Mouse (Mus musculus) hindbrain, embryonic 11.5 days (tissue): ENCODE data around the gene Cxcl17. TPM values are rescaled to one million over a fixed set of nuclear protein-coding genes. Genes with fewer than 3 reads are reported as not detected.
"Not testable (repeated sequence)": the region's sequence is repeated elsewhere in the genome, so short reads cannot be mapped to it uniquely, and the experiment has no call there.

ENCODE experiments used
- ATAC-seq: fragments of 200-750 bp; cut with Nextera tagmentation; 2 replicates; pipeline ENCODE4 v1.8.0; 2017; ENCODE audit warnings: mild to moderate bottlenecking, moderate TSS enrichment, moderate library complexity; ENCODE audit not compliant: low FRiP score
- DNase-seq: peaks from one replicate; pipeline ENCODE4 v3.0.0-alpha.2; 2015; ENCODE audit warnings: low spot score
- H3K27ac ChIP-seq: fragments of 300-500 bp; sonication (generic); 2 replicates; pipeline ENCODE4 v1.5.1; 2014; ENCODE audit warnings: mild to moderate bottlenecking, low read depth, low read length
- H3K27me3 ChIP-seq: fragments of 300-500 bp; sonication (generic); 2 replicates; pipeline ENCODE4 v1.6.1; 2014; ENCODE audit warnings: mild to moderate bottlenecking, low read length, moderate library complexity, mixed read lengths; ENCODE audit not compliant: control insufficient read depth, insufficient read depth
- H3K36me3 ChIP-seq: fragments of 300-500 bp; sonication (generic); 2 replicates; pipeline ENCODE4 v1.6.1; 2014; ENCODE audit warnings: mild to moderate bottlenecking, low read length, moderate library complexity, mixed read lengths; ENCODE audit not compliant: control insufficient read depth, insufficient read depth
- H3K4me1 ChIP-seq: fragments of 300-500 bp; sonication (generic); replicated peaks from 2 replicates; pipeline ENCODE4 v1.6.1; 2014; ENCODE audit warnings: low read length, mixed read lengths; ENCODE audit not compliant: control insufficient read depth, insufficient read depth
- H3K4me2 ChIP-seq: fragments of 300-500 bp; sonication (generic); replicated peaks from 2 replicates; pipeline ENCODE4 v1.6.1; 2014; ENCODE audit warnings: mild to moderate bottlenecking, low read depth, low read length
- H3K4me3 ChIP-seq: fragments of 300-500 bp; sonication (generic); 2 replicates; pipeline ENCODE4 v1.5.1; 2014; ENCODE audit warnings: low read depth, low read length
- H3K9ac ChIP-seq: fragments of 300-500 bp; sonication (generic); 2 replicates; pipeline ENCODE4 v1.6.1; 2014; ENCODE audit warnings: low read depth, low read length
- H3K9me3 ChIP-seq: fragments of 300-500 bp; sonication (generic); 2 replicates; pipeline ENCODE4 v1.6.1; 2016; ENCODE audit warnings: low read length; ENCODE audit not compliant: control insufficient read depth
- WGBS: fragments of 180-500 bp; shearing (Covaris S2); extraction: QIAGEN DNeasy Blood & Tissue Kit; methylation state at CpG from one replicate; pipeline ENCODE4 v1.1.7; 2014; 5-methylcytosine and 5-hydroxymethylcytosine counted together
- polyA plus RNA-seq: library from polyadenylated mRNA; unstranded; fragments of >200 nt; fragmentation: Nextera tagmentation; extraction: Ambion mirVana; gene quantifications from 2 replicates; pipeline ENCODE4 v1.2.1, GENCODE M21; 2014

Gene Cxcl17
- 0.28 TPM in 1 of 2 replicates, not detected in the other for polyA plus RNA-seq

DNA sequence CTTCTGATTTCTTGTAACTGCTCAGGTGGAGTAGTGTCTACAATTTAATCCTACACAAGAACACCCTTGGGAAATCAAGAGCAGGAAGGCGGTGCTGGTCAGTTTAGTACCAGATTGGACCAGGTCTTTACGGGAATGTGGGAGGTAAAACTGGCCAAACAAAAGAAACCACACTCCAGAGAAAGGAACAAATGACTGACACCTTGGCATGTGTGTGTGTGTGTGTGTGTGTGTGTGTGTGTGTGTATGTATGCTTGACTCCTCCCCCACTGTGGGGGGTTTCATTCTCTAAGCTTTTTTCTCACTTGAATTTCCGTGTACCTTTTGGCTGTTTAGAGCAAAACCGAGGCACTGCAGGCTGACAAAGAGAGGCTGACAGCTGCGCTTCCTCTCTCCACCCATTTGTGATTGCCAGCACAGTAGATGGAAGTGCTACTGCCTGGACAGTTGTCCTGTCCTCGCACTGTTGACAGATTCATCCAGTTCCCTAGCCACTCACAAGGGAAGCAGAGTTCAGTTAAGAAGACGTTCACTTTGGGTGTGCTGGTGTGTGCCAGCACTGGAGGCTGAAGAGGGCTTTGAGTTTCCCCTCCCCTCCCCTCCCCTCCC is at the start of gene Cxcl17:
TSS of gene Cxcl17 (minus strand) at position 54 of the 609 bp plus-strand sequence.
- 42% methylated on average over 7 of the region's 7 CpGs for WGBS
- H3K4me3 ChIP-seq = no peak within 1 kb of the TSS
- ATAC-seq = no peak

DNA sequence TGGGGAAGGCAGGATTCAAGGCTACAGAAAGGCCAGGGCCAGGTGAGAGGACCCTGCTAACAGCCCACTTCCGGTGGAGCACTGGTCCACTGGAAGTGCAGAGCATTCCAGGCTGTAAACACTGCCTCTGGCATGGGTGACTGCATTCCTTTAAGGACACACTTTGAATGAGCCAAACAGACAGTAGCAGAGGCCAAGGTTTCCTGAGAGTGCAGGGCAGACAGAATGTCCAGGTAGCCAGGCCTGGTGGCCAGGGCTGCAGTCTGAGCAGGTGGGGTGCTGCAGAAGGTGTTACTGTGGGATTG is 49.3 kb upstream of the Cxcl17 start:
- H3K4me2 ChIP-seq, ATAC-seq, DNase-seq, H3K27me3 ChIP-seq, H3K4me1 ChIP-seq, H3K9ac ChIP-seq, H3K9me3 ChIP-seq, H3K4me3 ChIP-seq, H3K27ac ChIP-seq, H3K36me3 ChIP-seq: not testable (repeated sequence)
- no CpG with 5 or more reads among the region's 1 CpGs for WGBS

More for the DNA sequence above, at the start of gene Cxcl17:
- Histone ChIP-seq H3K4me2 (no peak within 1 kb of the TSS), H3K4me1 (no peaks in the 10 kb centered on the region), H3K27ac (no peak within 1 kb of the TSS), H3K36me3 (no peaks in the 10 kb centered on the region), H3K27me3 (no peaks in the 10 kb centered on the region), H3K9me3 (no peaks in the 10 kb centered on the region), H3K9ac (no peak within 1 kb of the TSS)
- DNase-seq = no peak

DNA sequence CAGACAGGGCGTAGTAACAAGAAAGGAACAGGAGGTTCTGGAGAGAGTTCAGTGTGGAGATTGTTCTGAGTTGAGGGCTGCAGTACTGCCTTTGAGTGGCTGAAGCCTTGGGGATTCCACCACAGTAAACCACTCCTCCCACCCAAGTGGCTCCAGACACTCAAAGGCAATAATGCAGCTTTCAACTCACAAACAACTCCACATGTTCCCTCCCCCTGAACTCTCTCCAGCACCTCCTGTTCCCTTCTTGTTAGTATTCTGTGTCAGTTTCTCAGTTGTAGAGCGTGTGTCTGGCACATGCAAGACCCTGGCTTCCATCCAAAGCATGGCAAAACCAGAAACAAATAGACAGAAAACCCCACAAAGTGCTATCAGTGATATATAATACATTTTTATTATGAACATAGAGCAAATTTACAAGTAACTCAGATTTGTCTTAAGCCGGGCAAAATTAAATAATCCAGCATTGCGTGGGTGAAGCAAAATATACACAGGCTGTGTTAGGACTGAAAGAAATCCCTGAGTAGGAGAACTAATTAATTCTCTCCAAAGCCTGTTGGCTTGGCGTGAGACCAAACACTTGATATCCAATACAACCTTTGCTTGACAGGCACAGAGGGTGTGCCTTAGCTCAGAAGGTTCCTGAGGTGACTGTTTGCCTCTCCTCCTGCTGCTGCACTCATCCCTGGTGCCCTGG is 48.8 kb upstream of the Cxcl17 start:
- 76% methylated on average over 4 of the region's 5 CpGs for WGBS
- not testable (repeated sequence) for H3K9ac ChIP-seq, ATAC-seq

DNA sequence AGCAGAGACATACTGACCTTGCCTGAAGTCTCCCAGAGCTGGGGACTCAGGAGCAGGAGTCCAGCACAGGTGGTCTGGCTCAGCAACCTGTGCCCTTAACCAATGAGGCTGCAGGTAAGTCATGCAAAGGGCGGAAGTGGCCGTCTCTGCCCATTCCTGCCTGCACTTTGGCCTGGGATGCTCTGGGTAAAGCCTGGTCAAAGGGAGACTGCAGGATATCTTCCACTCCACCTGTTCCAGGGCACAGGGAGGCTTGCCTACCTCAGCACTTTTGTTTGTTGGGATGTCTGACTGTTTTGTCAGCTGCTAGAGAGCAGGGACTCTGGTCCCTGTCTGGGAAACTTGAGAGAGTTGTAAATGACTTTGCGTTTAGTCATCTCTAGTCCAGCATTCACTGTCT is 39.4 kb upstream of the Cxcl17 start:
- H3K4me1 ChIP-seq = no peaks in the 10 kb centered on the region
- WGBS = 89% methylated on average over 3 of the region's 3 CpGs
- ATAC-seq (no peak), DNase-seq (no peak)
- no peak overlapping the region for H3K4me3 ChIP-seq
- no peaks in the 10 kb centered on the region for H3K27me3 ChIP-seq
- H3K27ac ChIP-seq = no peak overlapping the region
- H3K9me3 ChIP-seq = no peaks in the 10 kb centered on the region
- no peak overlapping the region for H3K9ac ChIP-seq
- no peak overlapping the region for H3K4me2 ChIP-seq
- H3K36me3 ChIP-seq = no peaks in the 10 kb centered on the region

More for the DNA sequence above, 48.8 kb upstream of the Cxcl17 start:
- not testable (repeated sequence) for H3K4me1 ChIP-seq, H3K27ac ChIP-seq, H3K27me3 ChIP-seq, H3K36me3 ChIP-seq, H3K9me3 ChIP-seq, H3K4me3 ChIP-seq, DNase-seq, H3K4me2 ChIP-seq

DNA sequence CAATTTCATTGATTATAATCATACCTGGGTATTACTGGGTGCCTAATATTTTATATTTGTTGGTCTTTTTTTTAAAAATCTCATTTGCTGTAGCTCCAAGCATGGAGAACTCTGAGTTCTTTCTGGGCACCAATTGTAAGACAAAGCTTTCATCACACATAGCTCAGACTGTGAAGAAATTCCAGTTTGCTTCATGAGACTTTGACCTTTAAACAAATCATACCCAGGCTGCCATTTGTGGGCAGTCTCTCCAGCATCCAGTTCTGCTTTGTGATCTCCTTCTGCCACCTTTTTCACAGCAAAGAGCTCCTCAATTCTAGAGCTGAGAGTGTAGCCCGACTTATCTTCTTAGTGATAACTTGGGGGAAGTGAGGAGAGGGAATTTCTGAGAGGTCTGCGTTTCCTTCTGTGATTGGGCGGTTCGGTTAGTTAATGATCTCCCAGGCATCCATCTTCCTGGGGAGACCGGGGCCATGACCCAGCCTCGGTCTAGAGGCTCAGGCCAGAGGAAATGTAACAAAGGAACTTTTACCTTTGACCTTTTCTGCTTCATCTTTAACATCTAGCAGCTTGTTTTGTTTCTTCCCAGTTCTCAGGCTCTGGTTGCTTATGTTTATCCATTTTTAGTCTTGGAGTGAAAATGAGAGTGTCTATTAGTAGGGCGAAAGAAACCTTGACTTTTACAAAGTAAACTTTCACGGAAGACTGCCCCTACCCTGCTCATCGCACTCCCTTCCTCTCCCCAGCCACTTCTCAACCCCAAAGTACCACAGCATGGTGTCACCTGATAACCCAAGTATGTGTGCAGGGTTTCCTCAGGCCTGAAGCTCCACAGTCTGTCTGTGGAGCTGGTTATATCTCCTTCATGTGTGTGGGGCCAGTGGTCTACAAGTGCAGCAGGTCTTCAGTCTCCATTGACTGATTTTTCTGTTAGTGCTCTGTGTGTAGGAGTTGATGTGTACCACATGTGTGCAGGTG is 37.5 kb upstream of the Cxcl17 start:
- Histone ChIP-seq H3K9ac (no peak overlapping the region), H3K4me1 (no peaks in the 10 kb centered on the region), H3K9me3 (no peaks in the 10 kb centered on the region), H3K27ac (no peak overlapping the region), H3K4me3 (no peak overlapping the region), H3K27me3 (no peaks in the 10 kb centered on the region), H3K36me3 (no peaks in the 10 kb centered on the region), H3K4me2 (no peak overlapping the region)
- DNase-seq (no peak), ATAC-seq (no peak)
- 47% methylated on average over 9 of the region's 9 CpGs for WGBS

DNA sequence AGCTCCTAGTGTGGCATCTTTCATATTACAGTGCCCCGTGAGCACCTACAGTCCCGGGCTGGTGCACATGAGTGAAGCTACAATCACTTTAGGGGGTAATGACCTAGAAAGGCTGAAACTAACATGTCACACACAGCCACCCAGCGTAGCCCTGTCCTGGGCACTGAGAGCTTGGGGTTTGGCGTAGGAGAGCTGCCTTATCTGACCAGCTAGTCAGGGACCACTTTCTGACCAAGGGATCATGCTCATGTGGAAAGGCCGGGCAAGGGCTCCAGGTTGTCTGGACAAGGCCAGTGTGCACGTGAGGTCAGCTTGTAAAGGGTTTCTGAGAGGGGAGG is 28.1 kb upstream of the Cxcl17 start:
- no peak overlapping the region for H3K4me3 ChIP-seq
- H3K27ac ChIP-seq = no peak overlapping the region
- no peaks in the 10 kb centered on the region for H3K27me3 ChIP-seq
- no peak for ATAC-seq
- H3K9me3 ChIP-seq = no peaks in the 10 kb centered on the region
- DNase-seq = no peak
- no peaks in the 10 kb centered on the region for H3K4me1 ChIP-seq
- H3K4me2 ChIP-seq = no peak overlapping the region
- no peak overlapping the region for H3K9ac ChIP-seq
- WGBS = 87% methylated on average over 6 of the region's 6 CpGs
- no peaks in the 10 kb centered on the region for H3K36me3 ChIP-seq

DNA sequence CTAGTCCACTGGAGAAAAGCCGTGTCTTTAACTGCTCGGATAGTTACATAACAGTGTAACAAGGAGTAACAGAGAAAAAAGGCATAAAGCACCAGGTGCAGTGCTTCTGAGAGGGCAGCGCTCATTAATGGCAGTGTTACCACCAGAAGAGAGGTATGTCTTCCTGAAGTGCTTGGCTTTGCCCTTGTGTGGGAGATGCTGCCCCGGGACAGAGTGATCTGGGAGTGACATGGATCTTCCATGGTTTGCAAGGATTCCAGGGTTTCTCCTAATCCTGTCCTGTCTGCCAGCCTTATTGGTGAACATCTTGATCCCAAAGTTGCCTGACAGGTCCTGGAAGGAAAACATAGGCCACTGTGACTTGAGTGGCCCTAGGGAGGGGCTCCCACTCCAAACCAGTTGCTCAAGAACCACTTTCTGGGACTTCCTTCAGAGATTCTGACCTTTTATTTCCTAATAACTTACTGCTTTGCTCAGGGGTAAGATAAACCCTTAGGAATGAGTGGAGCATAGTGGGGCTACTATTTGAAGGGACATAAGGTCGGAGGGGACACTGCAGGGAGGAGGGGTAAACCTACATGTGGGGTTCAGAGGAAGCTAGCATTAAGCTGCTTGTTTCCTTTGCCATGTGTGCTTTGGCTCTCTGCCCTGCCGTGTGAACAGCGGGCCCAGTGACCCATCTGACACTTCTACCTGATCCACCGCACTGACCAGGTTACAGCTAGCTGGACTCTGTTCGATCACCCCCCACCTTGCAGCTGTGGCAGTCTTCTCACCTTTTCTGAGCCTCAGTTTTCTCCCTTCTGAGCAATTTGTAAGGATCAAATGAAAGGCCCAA is 27.5 kb upstream of the Cxcl17 start:
- H3K27ac ChIP-seq = no peak overlapping the region
- no peak for DNase-seq
- no peaks in the 10 kb centered on the region for H3K4me1 ChIP-seq
- H3K4me3 ChIP-seq = no peak overlapping the region
- WGBS = 88% methylated on average over 9 of the region's 9 CpGs
- no peaks in the 10 kb centered on the region for H3K27me3 ChIP-seq
- no peaks in the 10 kb centered on the region for H3K36me3 ChIP-seq
- H3K9me3 ChIP-seq = no peaks in the 10 kb centered on the region
- ATAC-seq = no peak
- H3K4me2 ChIP-seq = no peak overlapping the region
- no peak overlapping the region for H3K9ac ChIP-seq

DNA sequence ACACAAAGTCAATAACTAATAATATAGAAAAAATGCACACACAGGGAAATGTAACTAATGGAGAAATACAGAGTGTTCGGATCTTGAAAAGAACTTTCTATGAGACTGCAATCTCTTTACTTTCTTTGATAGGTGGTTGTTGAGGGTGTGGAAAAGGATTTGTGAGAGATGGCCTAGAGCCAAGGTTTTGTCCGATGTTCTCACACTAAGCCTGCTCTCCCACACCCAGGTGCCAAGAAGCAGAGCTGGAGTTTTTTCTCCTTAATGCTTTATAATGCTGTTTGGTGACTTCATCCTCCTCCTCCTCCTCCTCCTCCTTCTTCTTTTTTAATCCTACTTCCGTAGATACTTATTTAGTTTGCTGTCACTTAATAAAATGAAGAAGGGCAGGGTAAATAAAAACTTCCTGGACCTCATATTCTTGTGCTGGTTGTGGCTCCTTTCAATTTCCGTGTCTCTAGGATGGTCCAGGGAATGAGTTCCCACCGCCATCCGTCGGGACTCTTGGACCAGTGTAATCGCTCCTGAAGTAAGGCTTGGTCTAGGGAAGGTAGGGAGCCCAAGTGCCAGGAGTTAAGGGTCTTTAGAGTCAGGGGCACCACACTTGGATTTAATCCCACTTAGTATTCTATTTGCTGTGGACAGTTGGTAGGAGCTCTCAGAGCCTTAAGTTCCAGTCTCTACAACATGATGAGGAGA is 26.6 kb upstream of the Cxcl17 start:
- no peak for ATAC-seq
- Histone ChIP-seq H3K4me1 (no peaks in the 10 kb centered on the region), H3K27ac (no peak overlapping the region), H3K4me3 (no peak overlapping the region), H3K27me3 (no peaks in the 10 kb centered on the region), H3K9ac (no peak overlapping the region), H3K4me2 (no peak overlapping the region), H3K9me3 (no peaks in the 10 kb centered on the region), H3K36me3 (no peaks in the 10 kb centered on the region)
- 92% methylated on average over 8 of the region's 8 CpGs for WGBS
- DNase-seq = no peak
